Mouse (Mus musculus) stomach, embryonic 14.5 days (tissue): ENCODE results near the gene Slc31a2. TPM values are rescaled to one million over a fixed set of nuclear protein-coding genes. Genes with fewer than 3 reads are reported as not detected.
A peak's percentile ranks its signal among the peaks of the same experiment; 100 is the strongest.

Source experiments
- ATAC-seq: fragments of 200-750 bp; cut with Nextera tagmentation; 2 replicates; pipeline ENCODE4 v1.8.0; 2017; ENCODE audit warnings: low read depth, moderate TSS enrichment; ENCODE audit not compliant: insufficient number of reproducible peaks, insufficient read depth, low FRiP score
- H3K27ac ChIP-seq: fragments of 300-500 bp; sonication (generic); 2 replicates; pipeline ENCODE4 v1.5.1; 2014; ENCODE audit warnings: mild to moderate bottlenecking, low read length, moderate library complexity, mixed read lengths
- H3K27me3 ChIP-seq: fragments of 300-500 bp; sonication (generic); 2 replicates; pipeline ENCODE4 v1.6.1; 2014; ENCODE audit warnings: low read length, control low read depth, mixed read lengths; ENCODE audit not compliant: control insufficient read depth, insufficient read depth
- H3K36me3 ChIP-seq: fragments of 300-500 bp; sonication (generic); 2 replicates; pipeline ENCODE4 v1.6.1; 2014; ENCODE audit warnings: mild to moderate bottlenecking, control low read depth, low read length, moderate library complexity, mixed read lengths; ENCODE audit not compliant: control insufficient read depth, insufficient read depth
- H3K4me1 ChIP-seq: fragments of 300-500 bp; sonication (generic); 2 replicates; pipeline ENCODE4 v1.6.1; 2014; ENCODE audit warnings: low read length, control low read depth, mixed read lengths; ENCODE audit not compliant: control insufficient read depth, insufficient read depth
- H3K4me2 ChIP-seq: fragments of 300-500 bp; sonication (generic); replicated peaks from 2 replicates; pipeline ENCODE4 v1.6.1; 2014; ENCODE audit warnings: low read depth, low read length, control low read depth
- H3K4me3 ChIP-seq: fragments of 300-500 bp; sonication (generic); 2 replicates; pipeline ENCODE4 v1.5.1; 2014; ENCODE audit warnings: low read depth, low read length, control low read depth
- H3K9ac ChIP-seq: fragments of 300-500 bp; sonication (generic); replicated peaks from 2 replicates; pipeline ENCODE4 v1.6.1; 2014; ENCODE audit warnings: low read depth, mild to moderate bottlenecking, control low read depth, low read length, moderate library complexity, mixed read lengths
- H3K9me3 ChIP-seq: fragments of 300-500 bp; sonication (generic); 2 replicates; pipeline ENCODE4 v1.6.1; 2016; ENCODE audit warnings: low read depth, low read length, control low read depth; ENCODE audit not compliant: control insufficient read depth
- WGBS: fragments of 180-500 bp; shearing (Covaris S2); extraction: QIAGEN DNeasy Blood & Tissue Kit; methylation state at CpG from one replicate; pipeline ENCODE4 v1.1.7; 2014; 5-methylcytosine and 5-hydroxymethylcytosine counted together
- polyA plus RNA-seq: library from polyadenylated mRNA; unstranded; fragments of >200 nt; fragmentation: Nextera tagmentation; extraction: Ambion mirVana; gene quantifications from 2 replicates; pipeline ENCODE4 v1.2.1, GENCODE M21; 2014

Gene Slc31a2
- polyA plus RNA-seq, 1 experiment from 2014 or later = 20.8 TPM

GRCm38 (mm10) chr4:62273916-62274315, 11.6 kb downstream of the Slc31a2 start:
- Histone ChIP-seq H3K9ac (no peak overlapping the region), H3K36me3 (no peaks in the 10 kb centered on the region), H3K27me3 (no peaks in the 10 kb centered on the region), H3K4me2 (no peak overlapping the region), H3K9me3 (no peaks in the 10 kb centered on the region), H3K4me1 (no peaks in the 10 kb centered on the region), H3K4me3 (no peak overlapping the region), H3K27ac (no peak overlapping the region)
- 88% methylated on average over 10 of the region's 10 CpGs for WGBS
- ATAC-seq = no peak

GRCm38 (mm10) chr4:62274841-62275536, 12.6 kb downstream of the Slc31a2 start:
- Histone ChIP-seq H3K4me2 (no peak overlapping the region), H3K27me3 (no peaks in the 10 kb centered on the region), H3K27ac (no peak overlapping the region), H3K4me3 (no peak overlapping the region), H3K36me3 (no peaks in the 10 kb centered on the region), H3K9me3 (no peaks in the 10 kb centered on the region), H3K9ac (no peak overlapping the region), H3K4me1 (no peaks in the 10 kb centered on the region)
- ATAC-seq = 0 out of 2 replicates have a peak, but pooled peaks have one; percentile 23
- WGBS = 45% methylated on average over 12 of the region's 12 CpGs

GRCm38 (mm10) chr4:62276642-62277041, 14.3 kb downstream of the Slc31a2 start:
- no peak for ATAC-seq
- H3K4me1 ChIP-seq = no peaks in the 10 kb centered on the region
- H3K36me3 ChIP-seq = no peaks in the 10 kb centered on the region
- no peak overlapping the region for H3K4me3 ChIP-seq
- H3K4me2 ChIP-seq = no peak overlapping the region
- no peak overlapping the region for H3K27ac ChIP-seq
- H3K9ac ChIP-seq = no peak overlapping the region
- no peaks in the 10 kb centered on the region for H3K9me3 ChIP-seq
- H3K27me3 ChIP-seq = no peaks in the 10 kb centered on the region
- WGBS = 82% methylated on average over 10 of the region's 10 CpGs

- no peaks in the 10 kb centered on the region for H3K9me3 ChIP-seq
Measured at GRCm38 (mm10) chr4:62277222-62277621, 14.9 kb downstream of the Slc31a2 start.

GRCm38 (mm10) chr4:62278081-62278480, 15.7 kb downstream of the Slc31a2 start:
- no peak for ATAC-seq
- Histone ChIP-seq H3K36me3 (no peaks in the 10 kb centered on the region), H3K27ac (no peak overlapping the region), H3K4me2 (no peak overlapping the region), H3K27me3 (no peaks in the 10 kb centered on the region), H3K9me3 (no peaks in the 10 kb centered on the region), H3K4me3 (no peak overlapping the region), H3K4me1 (no peaks in the 10 kb centered on the region), H3K9ac (no peak overlapping the region)
- 62% methylated on average over 4 of the region's 4 CpGs for WGBS

More at GRCm38 (mm10) chr4:62277222-62277621, 14.9 kb downstream of the Slc31a2 start:
- H3K4me1 ChIP-seq = no peaks in the 10 kb centered on the region
- no peaks in the 10 kb centered on the region for H3K36me3 ChIP-seq
- H3K9ac ChIP-seq = no peak overlapping the region
- no peak for ATAC-seq
- H3K4me2 ChIP-seq = no peak overlapping the region
- H3K27ac ChIP-seq = no peak overlapping the region
- no peaks in the 10 kb centered on the region for H3K27me3 ChIP-seq
- no peak overlapping the region for H3K4me3 ChIP-seq
- WGBS = 72% methylated on average over 3 of the region's 3 CpGs

- Histone ChIP-seq H3K4me3 (no peak overlapping the region), H3K4me2 (no peak overlapping the region), H3K9ac (no peak overlapping the region), H3K9me3 (no peaks in the 10 kb centered on the region), H3K4me1 (no peaks in the 10 kb centered on the region), H3K27ac (no peak overlapping the region), H3K27me3 (no peaks in the 10 kb centered on the region), H3K36me3 (no peaks in the 10 kb centered on the region)
- ATAC-seq = no peak
- WGBS = 56% methylated on average over 5 of the region's 5 CpGs
Measured at GRCm38 (mm10) chr4:62281319-62281718, 19.0 kb downstream of the Slc31a2 start.

- no peaks in the 10 kb centered on the region for H3K27me3 ChIP-seq
- 91% methylated on average over 7 of the region's 7 CpGs for WGBS
- H3K4me2 ChIP-seq = no peak overlapping the region
- no peaks in the 10 kb centered on the region for H3K9me3 ChIP-seq
- no peaks in the 10 kb centered on the region for H3K36me3 ChIP-seq
- peaks cover 3% of the 10 kb centered on the region; the same call in 1 of the 2 replicates for H3K4me1 ChIP-seq
- H3K27ac ChIP-seq = no peak overlapping the region
- H3K4me3 ChIP-seq = no peak overlapping the region
- ATAC-seq = no peak
- no peak overlapping the region for H3K9ac ChIP-seq
Measured at GRCm38 (mm10) chr4:62282969-62283368, 20.6 kb downstream of the Slc31a2 start.

GRCm38 (mm10) chr4:62285576-62285975, 23.2 kb downstream of the Slc31a2 start:
- peak overlapping the region; percentile 85; the same call in 1 of the 2 replicates for H3K4me2 ChIP-seq
- peaks cover 3% of the 10 kb centered on the region; the same call in 1 of the 2 replicates for H3K4me1 ChIP-seq
- no peak overlapping the region for H3K9ac ChIP-seq
- no peak overlapping the region for H3K27ac ChIP-seq
- WGBS = 63% methylated on average over 8 of the region's 8 CpGs
- H3K9me3 ChIP-seq = no peaks in the 10 kb centered on the region
- no peaks in the 10 kb centered on the region for H3K27me3 ChIP-seq
- no peaks in the 10 kb centered on the region for H3K36me3 ChIP-seq
- H3K4me3 ChIP-seq = no peak overlapping the region
- no peak for ATAC-seq
